Mouse (Mus musculus): Measurements from ENCODE around the gene Aff3.

Gene Aff3

DNA sequence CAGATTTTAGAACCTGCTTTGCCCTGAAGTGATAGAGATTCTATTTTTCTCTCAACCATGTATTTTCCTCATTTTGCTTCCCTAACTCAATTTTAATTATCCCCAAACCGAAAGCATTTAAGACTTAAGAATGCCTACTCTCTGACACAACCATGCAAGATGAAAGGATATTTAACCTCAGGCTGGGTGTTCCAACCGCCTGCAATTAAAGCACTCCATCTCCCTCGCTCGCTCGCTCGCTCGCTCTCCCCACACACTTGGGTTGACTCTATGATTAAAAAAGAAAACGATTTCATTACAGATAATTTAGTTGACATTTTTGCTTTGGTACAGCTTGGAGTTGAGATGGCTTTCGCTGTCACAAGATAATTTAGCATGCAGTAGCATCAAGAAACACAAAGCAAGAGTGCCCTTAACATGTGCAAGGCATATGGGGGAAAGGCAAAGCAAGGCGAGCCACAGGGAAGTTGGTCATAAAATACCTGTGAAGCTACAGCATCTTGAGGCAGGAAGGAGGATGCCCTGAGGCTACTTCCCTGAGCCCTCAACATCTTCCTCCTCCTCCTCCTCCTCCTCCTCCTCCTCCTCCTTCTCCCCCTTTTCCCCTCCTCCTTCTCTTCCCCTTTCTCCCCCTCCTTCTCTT is 167.7 kb downstream of the Aff3 start:
- no peak for DNase-seq (ENCODE audit: low spot score in 2 of 2)

DNA sequence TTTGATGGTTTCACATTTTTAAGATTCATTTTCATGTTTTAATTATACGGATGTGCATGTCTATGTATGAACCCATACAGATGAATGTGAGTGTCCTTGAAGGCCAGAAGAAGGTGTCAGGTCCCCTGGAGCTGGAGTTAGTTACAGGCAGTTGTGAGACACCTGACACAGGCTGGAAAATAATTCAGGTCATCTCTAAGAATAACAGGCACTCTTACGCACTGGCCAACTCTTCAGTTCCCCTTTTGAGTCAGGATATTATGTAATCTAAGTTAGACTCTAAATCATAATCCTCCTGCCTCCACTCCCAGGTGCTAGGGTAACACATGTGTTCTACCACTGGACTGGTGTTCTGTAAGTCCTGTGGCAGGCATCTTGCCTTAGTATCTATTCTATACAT is 169.5 kb downstream of the Aff3 start:
- no peak for DNase-seq (ENCODE audit: low spot score in 2 of 2)

DNA sequence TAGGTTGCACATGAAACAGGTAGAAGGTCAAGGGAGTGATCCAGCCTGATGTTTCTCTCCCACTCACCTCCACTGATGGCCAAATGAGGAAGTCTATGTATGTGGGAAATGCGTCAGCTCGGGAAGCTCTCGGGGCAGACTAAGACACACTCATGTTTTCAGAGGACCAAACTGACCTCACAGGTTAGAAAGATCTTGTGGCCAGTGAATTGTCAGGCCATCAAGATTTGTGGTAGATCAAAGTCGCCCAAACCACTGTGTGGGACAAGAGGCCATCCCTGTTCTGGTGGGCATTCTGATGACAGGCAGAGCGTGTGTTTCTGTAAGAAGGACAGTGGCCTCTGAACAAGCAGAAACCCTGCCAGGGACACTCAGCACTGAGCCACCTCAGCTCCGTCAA is 175.0 kb downstream of the Aff3 start:
- DNase-seq (ENCODE audit: low spot score in 2 of 2) = no peak

DNA sequence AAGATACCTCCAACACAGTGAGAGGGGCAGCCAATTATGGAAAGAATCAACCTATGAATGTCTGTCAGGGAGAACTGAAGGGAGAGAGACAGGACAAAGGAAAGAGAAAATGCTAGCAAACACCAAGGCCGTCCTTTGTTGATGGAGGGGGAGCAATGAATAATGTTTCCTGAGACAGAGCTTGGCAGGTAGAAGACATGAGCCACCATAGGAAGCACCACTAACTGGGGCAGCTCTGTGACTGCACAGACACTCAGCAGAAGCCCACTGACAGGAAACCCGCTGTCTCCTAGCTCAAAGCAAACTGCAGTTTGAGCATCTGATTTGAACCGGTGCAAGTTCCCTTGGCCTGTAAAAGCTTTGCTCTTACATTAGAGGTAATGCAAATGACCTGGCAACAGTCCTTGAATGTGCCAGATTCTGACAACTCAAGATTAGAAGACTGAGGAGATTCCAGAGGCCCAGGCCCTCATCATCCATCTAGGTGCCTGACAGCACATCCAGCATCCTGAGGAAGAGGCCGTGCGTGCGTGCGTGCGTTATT is 176.0 kb downstream of the Aff3 start:
- no peak for DNase-seq (ENCODE audit: low spot score in 2 of 2)

DNA sequence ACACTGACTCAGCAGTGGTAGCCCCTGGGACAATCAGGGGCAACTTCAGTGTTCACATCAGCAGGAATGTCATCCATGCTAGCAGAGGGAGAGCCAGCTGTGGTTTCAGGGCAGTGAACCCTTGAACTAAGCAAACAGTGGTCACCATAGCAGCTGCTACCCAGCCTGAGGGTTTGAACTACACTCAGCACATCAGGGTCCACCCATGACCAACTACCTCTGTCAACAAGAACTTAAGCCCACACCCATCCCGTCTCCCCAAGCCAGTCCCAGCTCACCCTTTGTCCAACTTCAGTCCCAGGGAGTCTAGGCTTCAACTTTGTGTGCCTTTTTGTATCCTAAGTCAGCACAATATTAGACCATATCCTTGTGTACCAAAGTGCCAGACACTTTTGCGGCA is 176.9 kb downstream of the Aff3 start:
- DNase-seq (ENCODE audit: low spot score in 2 of 2) = no peak

DNA sequence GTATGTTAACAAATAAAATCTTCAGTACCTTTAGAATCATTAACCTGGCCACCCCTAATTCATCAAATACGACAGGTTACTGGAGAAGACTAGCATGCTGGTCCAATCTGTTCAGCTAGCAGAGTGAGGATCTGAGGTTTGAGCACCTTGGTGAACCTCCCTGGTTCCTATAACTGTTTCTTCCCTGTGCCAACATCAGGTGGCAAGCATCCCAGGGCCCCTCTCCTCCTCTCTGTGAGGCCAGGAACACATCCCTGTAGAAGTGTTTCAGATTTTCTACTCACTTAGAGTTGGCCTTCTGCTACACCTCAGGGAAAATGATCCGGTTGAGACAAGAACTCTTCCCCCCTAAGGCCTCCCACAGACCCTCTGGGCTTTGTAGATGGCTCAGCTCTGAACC is 181.6 kb downstream of the Aff3 start:
- DNase-seq (ENCODE audit: low spot score in 2 of 2) = no peak

DNA sequence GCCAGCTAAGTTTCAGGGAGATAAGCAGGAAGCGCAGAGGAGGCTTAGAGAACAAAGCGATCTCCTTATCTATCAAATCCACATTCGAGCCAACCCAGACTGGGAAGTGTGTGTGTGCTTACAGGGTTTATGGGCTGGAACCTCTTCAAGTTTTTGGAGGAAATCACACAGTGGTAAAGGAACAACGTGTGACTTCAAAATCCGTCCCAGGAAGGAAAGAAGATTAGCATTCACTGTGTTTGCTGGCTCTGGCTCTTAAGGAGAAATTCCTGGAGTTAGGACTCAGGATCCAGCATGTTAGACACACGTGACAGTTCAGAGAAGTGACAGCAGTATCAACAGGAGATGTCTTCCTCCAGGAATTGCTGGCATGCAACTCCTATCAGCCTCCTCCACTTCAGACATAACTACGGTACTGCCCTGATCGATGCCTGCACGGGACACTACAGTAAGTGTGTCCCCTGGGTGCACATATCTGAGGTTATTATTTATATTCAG is 186.5 kb downstream of the Aff3 start:
- DNase-seq (ENCODE audit: low spot score in 2 of 2) = no peak

DNA sequence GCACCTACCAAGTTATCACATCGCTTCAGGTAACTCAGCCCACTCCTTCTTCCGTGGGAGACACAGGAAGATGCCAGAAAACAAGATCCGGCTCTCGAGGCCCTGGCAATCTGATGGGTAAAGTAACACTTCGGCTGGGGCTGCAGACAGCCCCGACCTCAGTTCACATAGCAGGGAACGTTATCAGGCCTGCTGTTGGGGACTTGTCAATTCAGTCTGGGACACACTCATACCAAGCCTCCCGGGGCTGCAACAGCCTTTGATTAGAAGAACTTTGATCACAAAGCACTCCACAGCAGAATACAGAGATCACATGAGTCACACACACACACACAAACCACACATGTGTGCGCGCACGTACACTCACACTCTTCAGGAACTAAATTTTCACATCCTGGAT is 193.9 kb downstream of the Aff3 start:
- no peak for DNase-seq (ENCODE audit: low spot score in 2 of 2)

DNA sequence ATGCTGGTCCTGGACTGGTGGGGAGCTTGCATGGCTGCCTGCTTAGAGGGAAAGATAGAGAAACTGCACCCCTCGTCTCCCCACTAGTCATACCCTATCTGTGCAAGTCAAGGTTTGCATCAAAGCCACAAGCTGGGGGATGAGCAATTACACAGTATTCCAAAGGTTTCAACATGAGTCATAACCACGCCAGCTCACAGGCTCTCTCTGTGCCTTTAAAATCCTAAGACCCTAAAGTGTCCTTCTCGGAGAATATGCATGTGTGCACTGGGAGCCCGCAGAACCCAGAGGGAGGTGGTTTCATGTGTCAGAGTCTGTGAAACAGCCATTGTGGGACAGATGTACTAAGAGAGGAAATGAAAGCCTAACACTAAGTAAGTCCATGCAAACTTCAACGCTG is 194.6 kb downstream of the Aff3 start:
- no peak for DNase-seq (ENCODE audit: low spot score in 2 of 2)

DNA sequence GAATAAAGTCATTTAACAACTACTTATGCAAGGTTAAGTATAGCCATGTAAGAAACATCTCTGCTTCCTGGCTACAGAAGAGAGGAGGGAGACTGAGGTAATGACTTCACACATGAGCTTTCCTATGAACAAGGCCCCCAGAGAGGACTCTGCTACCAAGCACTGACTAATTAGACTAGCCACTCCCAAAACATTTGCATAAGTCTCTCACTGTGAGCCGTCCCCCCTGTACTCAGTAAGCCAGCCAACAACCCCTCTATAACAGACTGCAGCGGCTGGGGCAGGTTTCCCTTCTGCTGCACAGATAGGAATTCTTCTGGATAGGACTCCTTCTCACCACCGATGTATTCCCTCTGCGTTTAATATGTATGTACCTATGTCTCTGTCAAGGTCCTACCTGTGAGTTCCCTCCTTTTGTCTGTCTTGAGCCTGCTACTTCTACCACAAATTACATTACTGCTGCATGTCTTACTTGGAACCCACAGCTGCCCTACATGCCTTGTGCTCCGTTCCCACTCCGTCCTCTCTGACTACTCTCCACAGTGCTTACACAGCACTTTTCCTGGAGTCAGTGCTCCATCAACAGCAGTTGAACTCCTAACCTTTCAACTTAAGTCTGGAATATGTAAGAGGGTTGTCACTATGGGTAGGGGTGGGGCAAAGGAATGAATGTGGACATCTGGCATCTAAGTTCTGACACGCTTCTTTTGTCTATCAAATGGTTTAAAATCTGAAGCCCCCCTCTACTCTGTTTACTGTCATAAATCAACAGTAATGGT is 197.3 kb downstream of the Aff3 start:
- DNase-seq (ENCODE audit: low spot score in 2 of 2) = no peak

DNA sequence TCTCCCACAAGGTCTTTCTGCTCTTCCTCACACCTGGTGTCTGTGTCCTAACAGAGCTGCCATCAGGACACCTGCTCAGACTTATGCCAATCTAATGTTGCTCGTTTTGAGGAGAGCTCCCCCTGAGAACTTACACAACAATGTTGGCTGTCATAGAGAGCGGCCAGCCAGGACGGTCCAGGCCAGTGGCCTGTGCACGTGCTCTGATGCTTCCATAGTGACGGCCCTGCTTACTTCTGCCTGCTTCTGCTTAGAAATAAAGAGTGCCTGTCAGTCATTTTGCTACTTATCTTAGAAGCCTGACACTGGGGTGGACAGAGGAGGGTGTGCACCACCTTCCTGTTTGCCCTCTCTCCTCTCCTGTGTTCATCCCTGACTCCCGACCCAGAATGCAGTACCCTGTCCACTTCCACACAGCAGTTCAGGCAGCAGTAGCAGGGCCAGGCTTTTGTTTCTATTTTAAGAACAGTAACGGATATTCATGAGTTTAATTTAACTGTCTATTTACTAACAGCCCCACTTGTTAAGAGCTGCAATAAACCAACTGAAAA is 208.0 kb downstream of the Aff3 start:
- DNase-seq (ENCODE audit: low spot score in 2 of 2) = no peak

DNA sequence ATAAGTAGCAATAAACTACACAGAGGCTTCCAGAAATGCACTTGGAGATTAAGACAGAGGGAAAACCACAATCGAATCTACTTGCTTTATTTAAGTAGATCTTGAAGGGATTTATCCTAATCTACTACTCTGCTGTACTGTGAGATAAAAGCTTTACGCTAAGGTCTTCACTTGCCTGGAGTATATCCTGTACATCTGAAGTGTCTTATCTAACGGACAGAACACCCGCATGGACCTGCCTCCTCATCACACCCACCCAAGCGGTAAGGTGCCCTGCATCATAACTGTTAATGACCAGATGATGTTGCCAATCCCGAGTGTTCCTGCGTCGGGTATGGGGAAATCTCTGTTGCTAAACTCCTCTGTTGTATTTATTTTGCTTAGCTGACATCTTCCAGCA is 209.8 kb downstream of the Aff3 start:
- no peak for DNase-seq (ENCODE audit: low spot score in 2 of 2)

DNA sequence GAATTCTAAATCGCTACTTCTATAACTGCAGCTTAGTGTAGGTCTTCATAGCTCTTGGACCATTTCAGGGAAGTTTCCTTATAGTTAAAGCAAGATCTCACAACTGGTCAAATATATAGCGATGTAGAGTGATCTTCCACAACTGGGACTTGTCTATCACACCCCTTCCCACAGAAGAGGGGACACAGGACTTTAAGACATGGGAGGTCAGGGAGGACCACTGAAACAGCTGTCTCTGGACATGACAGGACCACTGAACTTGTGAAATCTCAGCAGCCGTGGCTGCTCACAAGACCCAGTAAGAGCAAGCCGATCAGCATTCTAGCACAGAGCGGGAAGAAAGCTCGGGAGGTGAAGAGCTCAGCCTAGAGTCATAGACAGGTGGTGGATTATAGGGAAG is 213.4 kb downstream of the Aff3 start:
- no peak for DNase-seq (ENCODE audit: low spot score in 2 of 2)

DNA sequence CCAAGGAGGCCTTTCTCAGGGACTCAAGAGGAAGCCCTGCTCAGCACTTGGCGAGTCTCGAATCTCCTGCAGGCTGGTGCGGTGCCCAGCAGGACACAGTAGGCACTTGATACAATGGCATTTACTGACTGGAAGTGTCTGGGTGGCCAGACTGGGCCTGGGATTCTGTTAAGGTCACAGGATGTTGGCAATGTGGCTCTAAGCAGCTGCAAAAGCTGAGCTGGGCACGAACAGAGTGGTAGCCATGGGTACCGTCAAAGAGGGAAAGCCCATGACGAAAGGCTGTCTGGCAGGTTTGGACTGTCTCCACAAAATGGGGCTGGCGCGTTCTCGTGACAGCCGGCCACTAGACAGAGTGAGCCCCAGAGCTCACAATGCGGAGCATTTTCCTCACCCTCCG is 214.1 kb downstream of the Aff3 start:
- DNase-seq (ENCODE audit: low spot score in 2 of 2) = no peak

DNA sequence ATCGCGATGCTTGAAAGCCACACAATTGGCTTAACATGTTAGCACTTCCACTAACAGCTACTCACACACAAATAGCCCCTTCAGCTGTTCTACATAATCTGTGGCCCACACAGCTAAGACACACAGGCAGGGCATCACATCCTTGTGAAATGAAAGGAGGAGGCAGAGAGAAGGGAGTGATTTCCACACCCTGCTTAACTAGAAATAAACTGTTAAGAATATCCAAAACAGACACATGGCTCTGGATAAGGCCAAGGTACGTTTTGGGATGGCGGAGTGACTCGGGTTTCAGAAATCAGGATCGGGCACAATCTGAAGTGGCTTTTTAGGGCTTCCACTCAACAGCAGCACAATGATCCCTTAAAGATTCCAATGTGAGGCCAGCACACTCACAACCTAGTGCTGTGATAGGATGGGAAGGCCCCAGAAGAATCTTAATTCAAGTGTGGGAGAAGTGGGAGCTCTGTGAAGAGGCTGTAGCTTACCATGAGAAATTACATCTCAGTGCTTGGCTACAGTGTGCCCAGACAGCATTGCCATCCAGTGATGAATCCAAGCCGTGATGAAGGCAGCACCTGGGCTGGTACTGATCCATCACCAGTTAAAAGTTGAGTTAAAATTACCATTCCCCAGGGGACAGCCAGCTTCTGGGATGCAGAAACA is 214.8 kb downstream of the Aff3 start:
- DNase-seq (ENCODE audit: low spot score in 2 of 2) = no peak

DNA sequence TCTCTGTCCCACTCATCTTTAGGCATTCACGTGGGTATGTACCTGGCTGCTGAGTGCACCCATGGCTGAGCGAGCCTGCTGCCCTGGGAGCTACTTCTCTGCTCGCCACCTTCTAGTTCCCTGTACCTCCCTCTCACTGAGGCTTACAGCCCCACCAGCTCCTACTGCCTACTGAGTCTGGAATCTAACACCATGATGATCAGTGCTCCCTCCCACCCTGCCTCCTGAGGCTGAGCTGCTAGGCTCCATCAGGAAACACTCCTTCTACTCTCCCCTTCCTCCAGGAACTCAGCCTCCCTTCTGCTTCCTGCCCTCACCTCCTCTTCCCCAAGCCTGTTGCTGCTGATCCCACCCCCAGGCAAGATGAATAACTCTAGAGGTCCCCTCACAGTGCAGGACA is 215.9 kb downstream of the Aff3 start:
- no peak for DNase-seq (ENCODE audit: low spot score in 2 of 2)

DNA sequence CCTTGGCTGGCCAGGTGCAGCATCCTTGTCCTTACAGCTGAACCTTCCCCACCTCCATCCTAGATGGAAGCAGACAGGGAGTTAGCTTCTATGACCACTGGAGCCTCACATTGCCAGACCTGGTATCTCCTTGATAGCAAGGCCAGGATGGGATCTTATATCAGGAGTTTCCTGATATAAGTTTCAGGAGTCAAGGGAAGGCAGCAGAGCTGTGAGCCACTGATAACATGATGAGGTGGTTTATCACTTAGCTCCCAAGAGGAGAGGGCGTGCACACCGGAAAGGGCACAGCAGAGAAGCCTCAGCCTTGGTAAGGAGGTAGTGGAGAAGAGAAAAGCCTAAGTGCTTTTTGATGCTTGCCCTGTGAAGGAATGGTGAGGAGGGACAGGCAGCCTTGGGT is 217.2 kb downstream of the Aff3 start:
- DNase-seq (ENCODE audit: low spot score in 2 of 2) = no peak

DNA sequence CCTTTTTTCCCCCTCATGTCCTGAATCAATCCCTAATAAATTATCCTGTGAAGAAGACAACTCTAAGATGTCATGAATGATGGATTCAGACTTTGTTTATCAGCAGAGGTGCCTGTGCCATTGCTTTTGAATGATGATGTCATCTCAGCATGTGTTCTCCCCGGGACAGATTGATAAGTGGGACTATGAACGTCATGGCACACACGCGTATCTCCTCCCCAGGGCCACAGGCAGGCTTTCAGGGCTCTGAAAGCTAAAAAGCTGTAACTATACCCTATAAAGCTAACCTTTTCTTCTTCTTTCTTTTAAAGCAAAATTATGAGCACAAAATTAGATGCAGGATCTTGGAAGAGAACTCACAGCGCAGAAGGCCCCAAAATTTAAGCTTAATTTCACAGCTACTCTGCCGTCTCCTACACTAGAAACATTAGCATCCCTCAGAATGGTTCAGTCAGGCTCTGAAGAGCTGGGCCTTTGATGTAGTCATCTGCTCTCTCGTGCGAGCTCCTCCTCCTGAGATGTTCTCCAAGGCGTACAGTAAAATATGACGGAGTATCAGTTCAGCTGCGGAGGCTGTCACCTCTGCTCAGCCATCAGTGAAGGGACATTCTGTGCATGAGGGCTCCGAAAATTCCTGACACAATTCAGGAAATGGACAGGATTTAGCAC is 218.5 kb downstream of the Aff3 start:
- no peak for DNase-seq (ENCODE audit: low spot score in 2 of 2)

DNA sequence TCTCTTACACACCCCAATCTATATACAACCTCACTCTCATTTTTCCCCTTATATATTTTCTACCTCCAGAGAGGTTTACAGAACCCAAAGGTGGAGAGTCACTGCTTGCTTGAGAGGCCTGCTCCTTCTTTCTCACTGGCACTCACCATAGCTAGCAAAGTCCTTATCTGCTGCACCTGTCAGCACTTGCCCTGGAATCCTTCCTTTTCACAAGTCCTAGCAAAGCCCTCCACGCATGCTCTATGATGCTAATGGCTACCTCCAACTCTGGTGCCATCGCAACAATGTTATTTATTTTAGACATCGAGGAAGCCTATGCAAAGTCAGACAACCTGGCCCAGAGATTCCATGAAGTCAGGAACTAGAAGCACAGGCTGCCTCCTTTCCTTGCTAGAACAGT is 221.9 kb downstream of the Aff3 start:
- DNase-seq (ENCODE audit: low spot score in 2 of 2) = no peak

DNA sequence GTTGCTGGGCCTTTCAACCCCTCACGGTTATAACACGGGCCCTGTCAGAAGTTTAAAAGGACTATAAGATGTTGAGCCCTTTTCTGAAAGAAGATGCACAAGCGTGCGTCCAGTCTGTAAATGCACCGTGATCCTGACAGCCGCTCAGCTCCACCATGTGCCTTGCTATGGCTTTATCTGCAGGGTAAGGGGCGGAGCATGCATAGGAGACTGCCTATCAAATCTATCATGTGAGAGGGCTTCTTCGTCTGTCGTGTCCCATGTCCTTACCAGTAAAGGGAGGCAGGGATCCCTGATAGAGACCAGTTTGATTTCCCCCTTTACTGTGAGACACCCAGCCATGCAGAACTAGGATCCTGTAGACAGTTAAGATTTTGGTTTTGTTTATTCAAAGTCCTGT is 222.3 kb downstream of the Aff3 start:
- no peak for DNase-seq (ENCODE audit: low spot score in 2 of 2)

DNA sequence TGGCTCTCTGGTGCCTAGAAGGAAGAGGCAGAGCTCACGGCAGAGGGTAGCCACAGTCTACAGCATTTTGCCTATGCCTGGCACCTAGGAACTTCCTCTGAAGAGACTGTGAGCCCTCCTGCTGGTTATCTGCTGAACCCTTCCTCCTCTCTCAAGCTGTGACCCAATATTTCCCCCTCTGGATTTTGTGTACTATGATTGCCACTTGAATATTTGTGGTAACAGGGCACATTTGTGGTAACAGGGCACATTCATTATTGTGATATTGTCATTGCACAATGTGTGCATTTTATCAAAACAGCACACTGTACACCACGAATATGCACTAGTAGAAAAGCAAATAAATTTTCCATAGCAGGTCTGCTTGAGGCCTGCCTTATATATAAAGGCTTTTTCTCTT is 223.0 kb downstream of the Aff3 start:
- DNase-seq (ENCODE audit: low spot score in 2 of 2) = no peak

DNA sequence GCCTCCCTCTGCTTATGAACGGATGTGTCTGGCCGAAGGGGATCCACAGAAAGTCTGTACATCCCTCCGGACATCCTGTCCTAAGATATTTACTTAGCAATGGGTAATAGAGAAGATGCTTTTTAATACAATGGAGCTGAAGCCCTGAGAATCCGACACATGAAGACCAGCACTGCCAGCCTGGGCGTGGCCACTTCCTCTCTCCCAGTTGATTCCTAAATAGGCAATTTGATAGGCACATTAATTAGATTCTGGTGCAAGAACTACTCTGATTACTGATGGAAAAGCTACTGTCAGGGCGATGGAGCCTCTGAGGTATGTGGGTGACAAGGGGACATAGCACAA is 224.3 kb downstream of the Aff3 start:
- DNase-seq (ENCODE audit: low spot score in 2 of 2) = no peak
